Mouse (Mus musculus) lung, postnatal 25 days (tissue): ENCODE results near the gene Ppara.

ENCODE experiments used
- DNase-seq: peaks from one replicate; pipeline ENCODE4 v3.0.0; 2022; ENCODE audit warnings: low spot score

The Ppara gene

GRCm38 (mm10) chr15:85806886-85807285 lies 72.1 kb downstream of the Ppara start:
- no peak for DNase-seq

- no peak for DNase-seq
These were observed 72.6 kb downstream of the Ppara start for GRCm38 (mm10) chr15:85807404-85807803.

- no peak for DNase-seq
These were observed 73.2 kb downstream of the Ppara start for GRCm38 (mm10) chr15:85808031-85808430.

GRCm38 (mm10) chr15:85808434-85808833 lies 73.7 kb downstream of the Ppara start:
- no peak for DNase-seq

- DNase-seq, result no peak
These were observed 74.3 kb downstream of the Ppara start for GRCm38 (mm10) chr15:85809091-85809490.

GRCm38 (mm10) chr15:85810462-85810805 lies 75.7 kb downstream of the Ppara start:
- DNase-seq, result no peak

- peak; percentile 64 for DNase-seq
These were observed 76.2 kb downstream of the Ppara start for GRCm38 (mm10) chr15:85810806-85811521.

GRCm38 (mm10) chr15:85811535-85812277 lies 76.9 kb downstream of the Ppara start, which contains the start of gene Cdpf1:
Gene Cdpf1 (minus strand): TSS chr15:85811697.
- DNase-seq, result peak; percentile 99

- no peak for DNase-seq
These were observed 78.6 kb downstream of the Ppara start for GRCm38 (mm10) chr15:85813428-85813827.

GRCm38 (mm10) chr15:85821203-85822010 lies 86.6 kb downstream of the Ppara start, which contains the start of gene Pkdrej:
Gene Pkdrej (minus strand): TSS chr15:85821734.
- no peak for DNase-seq

- no peak for DNase-seq
These were observed 87.2 kb downstream of the Ppara start for GRCm38 (mm10) chr15:85822011-85822359.

GRCm38 (mm10) chr15:85826676-85827075 lies 91.9 kb downstream of the Ppara start:
- DNase-seq, result no peak

- peak; percentile 55 for DNase-seq
These were observed 93.3 kb downstream of the Ppara start for GRCm38 (mm10) chr15:85828071-85828470.

- no peak for DNase-seq
These were observed 94.7 kb downstream of the Ppara start for GRCm38 (mm10) chr15:85829470-85829869.

- peak; percentile 91 for DNase-seq
These were observed 97.3 kb downstream of the Ppara start, which contains the start of gene Ttc38 for GRCm38 (mm10) chr15:85831954-85832590. Gene Ttc38 (plus strand): TSS chr15:85832306.

- no peak for DNase-seq
These were observed 97.8 kb downstream of the Ppara start for GRCm38 (mm10) chr15:85832599-85832998.

- no peak for DNase-seq
These were observed 100.6 kb downstream of the Ppara start for GRCm38 (mm10) chr15:85835335-85835734.

- DNase-seq, result no peak
These were observed 102.1 kb downstream of the Ppara start for GRCm38 (mm10) chr15:85836887-85837286.

GRCm38 (mm10) chr15:85840983-85841382 lies 106.2 kb downstream of the Ppara start:
- DNase-seq, result no peak

- no peak for DNase-seq
These were observed 107.1 kb downstream of the Ppara start for GRCm38 (mm10) chr15:85841796-85842360.

GRCm38 (mm10) chr15:85845071-85845470 lies 110.3 kb downstream of the Ppara start:
- DNase-seq, result no peak
